Mouse (Mus musculus) liver, adult 2 months (tissue): ENCODE data around the gene Fam78a. TPM values are rescaled to one million over a fixed set of nuclear protein-coding genes. Genes with fewer than 3 reads are reported as not detected.
A peak's percentile ranks its signal among the peaks of the same experiment; 100 is the strongest.

Experiments used
- DNase-seq: peaks from one replicate; pipeline ENCODE4 v3.0.0-alpha.2; 2011; ENCODE audit warnings: low read depth, low spot score; ENCODE audit errors: extremely low read depth
- H3K27ac ChIP-seq: fragments of 200-500 bp; replicated peaks from 2 replicates; pipeline ENCODE4 v1.5.1; 2012; ENCODE audit warnings: low read depth, mild to moderate bottlenecking, control low read depth, inconsistent platforms, low read length; ENCODE audit not compliant: insufficient read depth
- H3K27me3 ChIP-seq: fragments of 200-500 bp; 2 replicates; pipeline ENCODE4 v1.6.1; 2012; ENCODE audit warnings: mild to moderate bottlenecking, moderate library complexity, low read length, inconsistent platforms; ENCODE audit not compliant: control insufficient read depth, insufficient read depth
- H3K36me3 ChIP-seq: fragments of 200-500 bp; 2 replicates; pipeline ENCODE4 v1.6.1; 2012; ENCODE audit warnings: low read length, inconsistent platforms; ENCODE audit not compliant: control insufficient read depth, insufficient read depth
- H3K4me1 ChIP-seq: fragments of 200-500 bp; 2 replicates; pipeline ENCODE4 v1.6.1; 2011; ENCODE audit warnings: low read length; ENCODE audit not compliant: control insufficient read depth, insufficient read depth
- H3K4me3 ChIP-seq: fragments of 200-500 bp; 2 replicates; pipeline ENCODE4 v1.5.1; 2011; ENCODE audit warnings: low read depth, mild to moderate bottlenecking, control low read depth, low read length, moderate library complexity; ENCODE audit not compliant: insufficient read depth
- H3K79me2 ChIP-seq: fragments of 200-500 bp; 2 replicates; pipeline ENCODE4 v1.6.1; 2012; ENCODE audit warnings: inconsistent platforms, mild to moderate bottlenecking, low read length, moderate library complexity; ENCODE audit not compliant: control insufficient read depth, insufficient read depth
- H3K9ac ChIP-seq: fragments of 200-500 bp; 2 replicates; pipeline ENCODE4 v1.6.1; 2012; ENCODE audit warnings: low read depth, mild to moderate bottlenecking, control low read depth, inconsistent platforms, low read length
- CTCF ChIP-seq: fragments of 200-500 bp; IDR thresholded peaks from 2 replicates; pipeline ENCODE4 v1.5.1; 2011; ENCODE audit warnings: low read depth, low read length, control low read depth
- POLR2A ChIP-seq: fragments of 200-500 bp; IDR thresholded peaks from 2 replicates; pipeline ENCODE4 v1.6.1; 2011; ENCODE audit warnings: low read length, control low read depth; ENCODE audit not compliant: insufficient read depth; ENCODE audit errors: extremely low read depth
- WGBS: fragments of 180-500 bp; shearing (Covaris S2); methylation state at CpG from one replicate; pipeline ENCODE4 v1.1.7; 2018; 5-methylcytosine and 5-hydroxymethylcytosine counted together
- polyA plus RNA-seq: library from polyadenylated mRNA; depleted of rRNA; stranded (reverse); fragments of >200 nt; gene quantifications from 2 replicates; pipeline ENCODE4 v1.2.3, GENCODE M21; 2012
- total RNA-seq: library from RNA; depleted of rRNA; stranded (reverse); fragments of >200 nt; gene quantifications from 2 replicates; pipeline ENCODE4 v1.2.3, GENCODE M21; 2014

Fam78a gene
- total and polyA plus RNA-seq, 2 experiments: 0.37 to 0.87 TPM

- WGBS: 93% methylated on average over 16 of the region's 16 CpGs
- Histone ChIP-seq H3K4me3 (no peak overlapping the region), H3K27ac (no peak overlapping the region), H3K4me1 (no peaks in the 10 kb centered on the region), H3K79me2 (no peaks in the 10 kb centered on the region), H3K36me3 (no peaks in the 10 kb centered on the region), H3K9ac (no peak overlapping the region), H3K27me3 (no peaks in the 10 kb centered on the region)
- TF ChIP-seq CTCF (no peak), POLR2A (no peak)
- DNase-seq: no peak
Measured at GRCm38 (mm10) chr2:32105117-32105913, 20.7 kb upstream of the Fam78a start.

GRCm38 (mm10) chr2:32104122-32104521 lies 19.5 kb upstream of the Fam78a start:
- 93% methylated on average over 7 of the region's 7 CpGs for WGBS
- H3K4me3 ChIP-seq: no peak overlapping the region
- TF ChIP-seq CTCF (no peak), POLR2A (no peak)
- no peak overlapping the region for H3K27ac ChIP-seq
- no peak overlapping the region for H3K9ac ChIP-seq
- no peaks in the 10 kb centered on the region for H3K79me2 ChIP-seq
- H3K27me3 ChIP-seq: no peaks in the 10 kb centered on the region
- H3K36me3 ChIP-seq: no peaks in the 10 kb centered on the region
- no peak for DNase-seq
- no peaks in the 10 kb centered on the region for H3K4me1 ChIP-seq

GRCm38 (mm10) chr2:32103557-32103956 lies 18.9 kb upstream of the Fam78a start:
- H3K27ac ChIP-seq: no peak overlapping the region
- no peak for DNase-seq
- H3K79me2 ChIP-seq: no peaks in the 10 kb centered on the region
- no peaks in the 10 kb centered on the region for H3K4me1 ChIP-seq
- 81% methylated on average over 7 of the region's 7 CpGs for WGBS
- no peak overlapping the region for H3K9ac ChIP-seq
- TF ChIP-seq POLR2A: no peak
- no peaks in the 10 kb centered on the region for H3K36me3 ChIP-seq
- H3K27me3 ChIP-seq: no peaks in the 10 kb centered on the region
- no peak overlapping the region for H3K4me3 ChIP-seq

- TF ChIP-seq POLR2A (no peak), CTCF (no peak)
- no peak overlapping the region for H3K9ac ChIP-seq
Measured at GRCm38 (mm10) chr2:32102944-32103343, 18.3 kb upstream of the Fam78a start.

GRCm38 (mm10) chr2:32096122-32096420 lies 11.4 kb upstream of the Fam78a start:
- Histone ChIP-seq H3K27me3 (no peaks in the 10 kb centered on the region), H3K4me1 (no peaks in the 10 kb centered on the region)

More at GRCm38 (mm10) chr2:32102944-32103343, 18.3 kb upstream of the Fam78a start:
- WGBS: 51% methylated on average over 5 of the region's 5 CpGs
- no peak overlapping the region for H3K4me3 ChIP-seq
- no peaks in the 10 kb centered on the region for H3K27me3 ChIP-seq
- no peaks in the 10 kb centered on the region for H3K36me3 ChIP-seq
- no peak overlapping the region for H3K27ac ChIP-seq
- DNase-seq: no peak
- no peaks in the 10 kb centered on the region for H3K79me2 ChIP-seq
- no peaks in the 10 kb centered on the region for H3K4me1 ChIP-seq

GRCm38 (mm10) chr2:32095351-32096121 lies 10.9 kb upstream of the Fam78a start, which contains the start of gene Plpp7:
Plpp7 (plus strand) TSS chr2:32095528.
- H3K4me3 ChIP-seq: peak within 1 kb of the TSS; percentile 36; the same call in 1 of the 2 replicates
- no peaks in the 10 kb centered on the region for H3K4me1 ChIP-seq
- no peaks in the 10 kb centered on the region for H3K79me2 ChIP-seq
- no peak for TF ChIP-seq POLR2A
- WGBS: 52% methylated on average over 22 of the region's 22 CpGs
- no peak within 1 kb of the TSS for H3K27ac ChIP-seq
- peak within 1 kb of the TSS; percentile 56 for H3K9ac ChIP-seq
- H3K27me3 ChIP-seq: no peaks in the 10 kb centered on the region
- H3K36me3 ChIP-seq: no peaks in the 10 kb centered on the region
- peak; percentile 36 for DNase-seq

More at GRCm38 (mm10) chr2:32096122-32096420, 11.4 kb upstream of the Fam78a start:
- Histone ChIP-seq H3K4me3 (peak overlapping the region; percentile 36; the same call in 1 of the 2 replicates), H3K9ac (peak overlapping the region; percentile 56), H3K79me2 (no peaks in the 10 kb centered on the region), H3K27ac (no peak overlapping the region), H3K36me3 (no peaks in the 10 kb centered on the region)
- DNase-seq: no peak
- 82% methylated on average over 10 of the region's 10 CpGs for WGBS
- no peak for TF ChIP-seq POLR2A
- no peak for TF ChIP-seq CTCF
